Mouse (Mus musculus) gastrocnemius, postnatal 36 days (tissue): ENCODE results near the gene Sco1. TPM values are rescaled to one million over a fixed set of nuclear protein-coding genes. Genes with fewer than 3 reads are reported as not detected.
"Not testable (repeated sequence)": the region's sequence is repeated elsewhere in the genome, so short reads cannot be mapped to it uniquely, and the experiment has no call there.

Source experiments
- DNase-seq, 2 experiments: peaks; one replicate each; pipeline ENCODE4 v3.0.0; 2022
- intact Hi-C: fragments of 180-260 bp; cut with DNase I; formaldehyde crosslinking; loops from one replicate; pipeline ENCODE4 v1.15.1; 2025
- total RNA-seq, 2 experiments: library from RNA; stranded (reverse); gene quantifications; 2 replicates each; pipeline ENCODE4 v1.2.3; 2021

The Sco1 gene
- total RNA-seq, 2 experiments from 2014 or later, result 6.6 to 6.7 TPM

DNA sequence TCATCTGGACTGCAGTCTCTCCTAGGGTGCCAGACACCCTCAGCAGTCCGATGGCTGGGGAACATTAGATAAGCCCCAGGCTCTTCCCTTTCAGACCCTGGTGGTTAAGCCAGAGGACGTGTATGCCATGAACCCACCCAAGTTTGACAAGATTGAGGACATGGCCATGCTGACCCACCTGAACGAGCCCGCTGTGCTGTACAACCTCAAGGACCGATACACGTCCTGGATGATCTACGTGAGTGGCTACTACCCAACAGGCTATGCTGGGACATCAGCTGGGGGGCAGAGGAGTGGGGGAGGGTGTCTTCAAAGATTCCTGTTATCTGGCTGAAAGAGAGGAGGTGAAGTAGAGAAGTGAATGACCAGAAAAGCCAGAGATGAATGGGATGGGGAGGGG, 29.7 kb downstream of the Sco1 start:
- intact Hi-C loops, result loop anchor here (5.0 kb wide), 1 partner anchor 175 kb away; no protein-coding TSS in a partner anchor
- no peak for DNase-seq

DNA sequence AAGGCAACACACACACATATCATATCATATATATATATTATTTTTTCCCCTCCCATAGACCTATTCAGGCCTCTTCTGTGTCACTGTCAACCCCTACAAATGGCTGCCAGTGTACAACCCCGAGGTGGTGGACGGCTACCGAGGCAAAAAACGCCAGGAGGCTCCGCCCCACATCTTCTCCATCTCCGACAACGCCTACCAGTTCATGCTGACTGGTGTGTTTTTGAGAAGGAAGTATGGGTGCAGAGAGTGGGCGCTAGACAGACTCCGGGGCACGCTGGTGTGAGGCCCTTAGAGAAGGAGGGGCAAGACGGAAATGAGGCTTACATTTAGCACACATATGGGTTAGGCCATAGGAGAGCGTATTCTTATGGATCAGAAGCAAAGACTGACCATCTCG, 30.3 kb downstream of the Sco1 start:
- intact Hi-C loops, result loop anchor here (5.0 kb wide), 1 partner anchor 175 kb away; no protein-coding TSS in a partner anchor
- DNase-seq, result no peak

- intact Hi-C loops, result loop anchor here (5.0 kb wide), 1 partner anchor 176 kb away; no protein-coding TSS in a partner anchor
- no peak for DNase-seq
These were observed 30.8 kb downstream of the Sco1 start for GRCm38 (mm10) chr11:67083239-67083638.

DNA sequence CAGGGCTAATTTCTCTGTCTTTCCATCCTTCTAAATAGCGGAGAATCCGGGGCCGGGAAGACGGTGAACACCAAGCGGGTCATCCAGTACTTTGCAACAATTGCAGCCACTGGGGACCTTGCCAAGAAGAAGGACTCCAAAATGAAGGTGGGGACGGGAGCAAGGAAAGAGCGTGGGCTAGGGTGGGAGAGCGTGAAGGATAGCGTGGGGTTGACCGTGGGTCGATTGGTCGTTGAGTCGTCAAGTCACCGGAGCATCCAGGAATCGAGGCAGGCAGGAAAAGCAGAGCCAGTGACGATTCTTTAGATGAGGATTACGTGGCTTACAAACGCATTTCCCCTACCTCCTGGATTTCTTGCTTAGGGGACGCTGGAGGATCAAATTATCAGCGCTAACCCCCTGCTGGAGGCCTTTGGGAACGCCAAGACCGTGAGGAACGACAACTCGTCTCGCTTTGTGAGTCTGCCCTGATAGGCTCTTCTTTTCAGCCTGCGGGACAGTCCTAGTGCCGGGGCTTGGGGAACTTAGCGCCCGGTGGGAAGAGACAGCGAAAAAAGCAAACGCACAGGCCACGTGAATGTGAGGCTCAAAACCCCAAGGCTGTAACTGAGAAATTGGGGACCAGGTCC, 31.4 kb downstream of the Sco1 start:
- DNase-seq, result no peak
- intact Hi-C loops, result loop anchor here (2.0 to 5.0 kb wide), 2 partner anchors 57 to 177 kb away; no protein-coding TSS in a partner anchor

- intact Hi-C loops, result loop anchor here (2.0 kb wide), 1 partner anchor 59 kb away; no protein-coding TSS in a partner anchor
- DNase-seq, result peak in 1 of 2 experiments; percentile 54
These were observed 33.0 kb downstream of the Sco1 start for GRCm38 (mm10) chr11:67085489-67085888.

DNA sequence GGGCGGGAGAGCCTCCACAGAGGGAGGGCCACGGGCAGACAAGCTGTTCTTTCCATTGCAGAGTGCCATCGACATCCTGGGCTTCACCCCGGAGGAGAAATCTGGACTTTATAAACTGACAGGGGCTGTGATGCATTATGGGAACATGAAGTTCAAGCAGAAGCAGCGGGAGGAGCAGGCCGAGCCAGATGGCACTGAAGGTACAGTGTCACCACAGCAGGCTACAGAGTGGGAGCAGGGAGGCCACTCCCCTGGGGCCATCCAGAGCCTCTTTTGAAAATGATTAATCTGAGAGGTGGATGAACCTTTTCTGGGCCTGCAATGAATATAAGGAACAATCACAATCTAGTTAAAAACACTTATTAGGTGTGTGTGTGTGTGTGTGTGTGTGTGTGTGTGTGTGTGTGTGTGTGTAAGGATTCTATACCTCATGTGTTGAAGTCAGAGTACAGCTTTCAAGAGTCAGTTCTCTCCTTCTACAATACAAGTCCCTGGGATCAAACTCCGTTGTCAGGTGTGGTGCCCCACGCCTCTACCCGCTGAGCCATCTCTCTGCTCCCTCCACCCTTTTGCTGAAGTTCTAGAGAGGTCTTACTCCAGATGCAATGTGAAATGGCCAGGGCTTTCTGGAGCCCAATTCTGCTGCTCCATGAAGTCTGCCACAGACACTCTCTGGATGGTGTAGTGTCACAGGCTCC, 34.1 kb downstream of the Sco1 start:
- DNase-seq, result no peak
- intact Hi-C loops, result no loop called here

DNA sequence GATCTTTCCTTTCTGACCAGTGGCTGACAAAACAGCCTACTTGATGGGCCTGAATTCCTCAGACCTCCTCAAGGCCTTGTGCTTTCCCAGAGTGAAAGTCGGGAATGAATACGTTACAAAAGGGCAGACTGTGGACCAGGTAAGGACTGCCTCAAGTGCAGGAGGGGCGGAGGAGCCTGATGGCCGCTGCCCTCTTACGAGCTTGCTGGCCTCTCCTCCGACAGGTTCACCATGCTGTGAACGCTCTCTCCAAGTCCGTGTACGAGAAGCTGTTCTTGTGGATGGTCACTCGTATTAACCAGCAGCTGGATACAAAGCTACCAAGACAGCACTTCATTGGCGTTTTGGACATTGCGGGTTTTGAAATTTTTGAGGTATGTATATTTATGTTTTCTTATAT, 34.8 kb downstream of the Sco1 start:
- intact Hi-C loops, result no loop called here
- DNase-seq, result no peak

- DNase-seq, intact Hi-C loops: not testable (repeated sequence)
These were observed 39.9 kb downstream of the Sco1 start for GRCm38 (mm10) chr11:67092354-67092753.

- intact Hi-C loops, result no loop called here
- no peak for DNase-seq
These were observed 40.7 kb downstream of the Sco1 start for GRCm38 (mm10) chr11:67093201-67093600.

- intact Hi-C loops, result no loop called here
- no peak for DNase-seq
These were observed 41.2 kb downstream of the Sco1 start for GRCm38 (mm10) chr11:67093652-67094051.

GRCm38 (mm10) chr11:67094470-67094869, 42.0 kb downstream of the Sco1 start:
- intact Hi-C loops, result no loop called here
- DNase-seq, result no peak

DNA sequence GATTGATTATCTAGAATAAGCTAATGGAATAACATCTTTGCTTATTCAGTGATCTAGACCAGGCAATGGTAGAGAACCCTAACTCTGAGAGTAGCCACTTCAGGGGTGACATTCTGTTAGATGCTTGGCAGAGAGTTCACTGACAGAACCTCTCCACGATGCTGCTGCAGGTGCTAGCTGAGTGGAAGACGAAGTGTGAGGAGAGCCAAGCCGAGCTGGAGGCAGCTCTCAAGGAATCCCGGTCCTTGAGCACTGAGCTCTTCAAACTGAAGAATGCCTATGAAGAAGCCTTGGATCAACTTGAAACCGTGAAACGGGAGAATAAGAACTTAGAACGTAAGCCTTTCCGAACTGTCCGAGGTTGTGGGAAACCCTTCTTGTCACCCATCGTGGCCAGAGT, 45.2 kb downstream of the Sco1 start:
- DNase-seq, result no peak
- intact Hi-C loops, result no loop called here

DNA sequence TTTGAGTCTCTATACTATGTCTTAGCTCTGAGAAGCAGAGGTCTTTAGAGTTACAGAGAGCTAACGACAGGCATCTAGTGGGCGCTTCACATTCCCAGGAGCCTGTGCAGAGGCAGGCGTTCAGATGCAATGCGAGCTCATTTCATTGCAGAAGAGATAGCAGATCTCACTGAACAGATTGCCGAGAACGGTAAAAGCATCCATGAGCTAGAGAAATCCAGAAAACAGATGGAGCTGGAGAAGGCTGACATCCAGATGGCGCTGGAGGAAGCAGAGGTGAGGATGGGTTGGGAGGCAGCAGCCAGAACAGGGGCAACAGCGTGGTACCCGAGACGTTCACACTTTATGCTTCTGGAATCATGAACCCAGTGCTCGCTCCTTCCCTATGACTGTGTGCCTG, 46.0 kb downstream of the Sco1 start:
- no peak for DNase-seq

DNA sequence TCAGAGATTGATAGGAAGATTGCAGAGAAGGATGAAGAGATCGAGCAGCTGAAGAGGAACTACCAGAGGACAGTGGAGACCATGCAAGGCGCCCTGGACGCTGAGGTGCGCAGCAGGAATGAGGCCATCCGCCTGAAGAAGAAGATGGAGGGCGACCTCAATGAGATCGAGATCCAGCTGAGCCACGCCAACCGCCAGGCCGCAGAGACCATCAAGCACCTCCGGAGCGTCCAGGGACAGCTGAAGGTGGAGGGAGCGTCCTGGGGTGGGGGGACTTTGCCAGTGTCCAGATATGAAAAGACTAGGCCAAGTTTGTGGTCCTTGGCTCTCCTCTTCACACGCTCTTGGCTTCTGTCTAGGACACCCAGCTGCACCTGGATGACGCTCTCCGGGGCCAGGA, 46.8 kb downstream of the Sco1 start:
- intact Hi-C loops, result no loop called here

More for the DNA sequence above, 46.0 kb downstream of the Sco1 start:
- intact Hi-C loops, result no loop called here

DNA sequence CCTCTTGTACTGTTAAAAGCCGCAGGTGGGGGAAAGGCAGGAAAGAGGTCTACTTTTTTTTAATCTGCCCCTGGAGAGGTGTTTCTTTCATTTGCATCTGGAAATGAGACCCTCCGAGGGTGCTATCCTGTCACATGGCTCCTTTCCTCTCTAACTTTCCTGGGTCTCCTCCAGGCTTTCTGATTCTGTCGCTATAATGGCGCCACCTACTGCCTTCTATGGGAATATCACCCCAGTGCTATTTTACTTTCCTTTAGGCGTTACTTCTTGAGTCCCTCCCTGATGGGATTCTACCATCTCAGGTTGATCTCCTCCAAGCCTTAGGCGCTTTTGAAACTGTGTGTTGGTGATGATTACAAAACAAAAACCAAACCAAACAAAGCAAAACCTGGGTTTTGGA, 47.7 kb downstream of the Sco1 start:
- intact Hi-C loops, result no loop called here
- DNase-seq, result no peak

More for the DNA sequence above, 46.8 kb downstream of the Sco1 start:
- DNase-seq, result no peak

DNA sequence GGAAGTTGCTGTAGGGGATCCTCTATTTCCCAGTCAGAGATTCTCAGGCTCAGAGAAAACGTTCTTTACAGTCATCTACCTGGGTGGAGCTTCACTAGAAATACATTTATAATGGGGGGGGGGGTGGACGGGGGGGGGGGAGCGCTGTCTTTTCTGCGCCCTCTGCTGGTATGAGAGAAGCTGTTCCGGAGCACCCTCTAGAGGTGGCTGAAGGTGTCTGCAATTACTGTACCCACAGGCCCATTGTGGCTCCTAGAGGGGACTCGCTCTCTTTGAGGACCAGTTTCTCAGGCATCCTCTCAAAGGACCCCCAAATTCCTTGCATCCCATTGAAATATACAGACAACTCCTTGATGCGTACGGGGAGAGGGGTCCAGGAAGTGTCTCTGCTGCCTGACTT, 49.2 kb downstream of the Sco1 start:
- intact Hi-C loops, result no loop called here
- DNase-seq, result peak in 1 of 2 experiments; percentile 35

DNA sequence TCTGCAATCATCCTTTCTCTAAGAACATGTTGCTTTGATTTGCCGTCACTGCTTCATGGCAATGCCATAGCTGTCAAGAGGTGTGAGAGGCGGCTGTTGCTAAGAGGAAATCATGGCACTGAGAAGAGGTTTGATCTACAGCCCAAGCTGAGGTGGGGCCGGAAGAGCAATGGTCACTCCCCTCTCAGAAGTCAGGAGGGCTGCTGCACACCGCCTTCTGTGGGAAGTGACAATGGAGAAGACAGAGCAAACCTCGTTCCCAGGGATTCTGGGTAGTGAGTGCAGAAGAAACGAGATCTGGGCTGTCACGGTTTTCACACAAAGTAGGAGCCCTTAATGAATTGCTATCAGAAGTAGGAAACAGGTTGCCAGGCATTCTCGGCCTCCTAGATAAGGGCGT, 50.8 kb downstream of the Sco1 start:
- intact Hi-C loops, result no loop called here
- no peak for DNase-seq

GRCm38 (mm10) chr11:67104242-67104641, 51.8 kb downstream of the Sco1 start:
- DNase-seq, result no peak
- intact Hi-C loops, result no loop called here

GRCm38 (mm10) chr11:67104714-67105113, 52.2 kb downstream of the Sco1 start:
- no peak for DNase-seq
- intact Hi-C loops, result no loop called here

GRCm38 (mm10) chr11:67105689-67106088, 53.2 kb downstream of the Sco1 start:
- peak in 1 of 2 experiments; percentile 27 for DNase-seq
- intact Hi-C loops, result no loop called here

DNA sequence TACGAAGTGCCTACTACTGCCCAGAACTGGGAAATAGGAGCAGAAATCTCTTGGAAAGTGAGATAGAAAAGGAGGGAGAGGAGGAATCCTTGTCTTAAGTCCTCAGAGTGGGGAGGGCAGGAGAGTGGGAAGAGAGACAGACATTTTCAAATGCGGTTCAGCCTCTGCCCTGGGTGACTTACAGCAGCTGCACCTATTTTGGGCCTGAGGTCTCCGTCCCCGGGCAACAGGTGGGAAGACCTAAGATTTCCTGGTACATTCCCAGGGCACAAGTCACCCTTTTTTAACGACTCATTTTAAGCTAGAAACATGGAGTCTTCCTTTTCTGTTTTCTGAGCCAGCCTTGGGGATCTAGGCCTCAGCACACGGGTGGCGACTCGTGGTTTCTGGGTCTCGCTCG, 54.5 kb downstream of the Sco1 start:
- no peak for DNase-seq
- intact Hi-C loops, result no loop called here
